Mouse (Mus musculus) C2C12 (cell line): ENCODE results near the gene Arnt.

ENCODE experiments used
- CEBPB ChIP-seq: IDR thresholded peaks from one replicate; pipeline ENCODE4 v1.6.1; 2011; ENCODE audit warnings: low read depth, mild to moderate bottlenecking, control low read depth, moderate library complexity
- CTCF ChIP-seq: IDR thresholded peaks from one replicate; pipeline ENCODE4 v1.5.1; 2011; ENCODE audit not compliant: control insufficient read depth, insufficient read depth, insufficient read length
- MAX ChIP-seq: IDR thresholded peaks from one replicate; pipeline ENCODE4 v1.6.1; 2011; ENCODE audit warnings: mild to moderate bottlenecking, control low read depth
- MYOD1 ChIP-seq: IDR thresholded peaks from one replicate; pipeline ENCODE4 v1.6.1; 2011; ENCODE audit warnings: low read depth; ENCODE audit not compliant: control insufficient read depth, insufficient read length
- MYOG ChIP-seq: IDR thresholded peaks from one replicate; pipeline ENCODE4 v1.6.1; 2011; ENCODE audit not compliant: control insufficient read depth, insufficient read length; ENCODE audit errors: extremely low read depth
- USF1 ChIP-seq: IDR thresholded peaks from one replicate; pipeline ENCODE4 v1.6.1; 2011; ENCODE audit warnings: low read depth, mild to moderate bottlenecking, control low read depth, moderate library complexity

DNA sequence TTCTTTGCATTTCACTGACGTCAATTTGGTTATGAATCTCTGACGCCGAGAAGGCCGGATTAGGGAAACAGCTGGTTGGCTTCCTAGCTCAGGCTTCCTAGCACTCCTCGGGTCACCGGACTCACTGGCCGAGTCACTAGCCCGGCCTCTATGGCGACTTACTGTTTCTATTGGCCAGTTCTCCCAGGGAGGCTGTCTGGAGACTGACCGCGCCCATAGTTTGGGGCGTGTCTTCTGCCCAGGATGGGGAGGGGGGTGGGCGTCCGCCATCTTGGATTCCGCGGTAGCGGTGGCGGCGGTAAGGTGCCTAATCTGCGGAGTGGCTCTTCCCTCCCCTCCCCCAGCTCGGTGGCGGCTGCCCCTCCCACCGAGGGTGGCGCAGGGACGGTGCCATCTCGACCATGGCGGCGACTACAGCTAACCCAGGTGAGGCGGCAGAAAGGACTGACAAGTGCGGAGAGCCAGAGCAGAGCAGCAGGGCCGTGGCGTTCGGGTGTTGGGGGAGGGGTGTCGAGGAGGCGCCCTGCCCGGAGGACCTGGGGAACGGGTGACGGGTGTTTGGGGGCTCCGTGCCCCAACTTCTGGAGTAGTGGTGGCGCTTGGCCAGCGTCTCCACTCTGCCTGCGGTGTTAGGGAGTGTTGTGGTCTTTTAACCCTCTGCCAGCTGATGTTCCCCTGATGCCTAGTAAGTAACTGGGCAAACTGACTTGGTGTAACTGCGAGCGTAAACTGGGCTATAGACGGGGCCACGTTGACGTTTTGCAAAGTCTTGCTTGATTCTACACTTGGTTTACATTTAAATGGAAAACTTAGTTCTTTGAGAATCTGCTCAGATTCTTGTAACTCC lies at the start of gene Arnt:
- TF ChIP-seq CTCF = no peak
- TF ChIP-seq MAX = peak; percentile 58
- TF ChIP-seq MYOD1 = no peak
- peak; percentile 23 for TF ChIP-seq USF1
- TF ChIP-seq CEBPB = no peak
- TF ChIP-seq MYOG = no peak
